Mouse (Mus musculus): ENCODE measurements around the gene 1700008O03Rik. TPM values are rescaled to one million over a fixed set of nuclear protein-coding genes. Genes with fewer than 3 reads are reported as not detected.

Gene 1700008O03Rik
- under 1 TPM; 0.47 to 0.69 TPM for polyA plus RNA-seq (2017; shearing (Covaris generic))

DNA sequence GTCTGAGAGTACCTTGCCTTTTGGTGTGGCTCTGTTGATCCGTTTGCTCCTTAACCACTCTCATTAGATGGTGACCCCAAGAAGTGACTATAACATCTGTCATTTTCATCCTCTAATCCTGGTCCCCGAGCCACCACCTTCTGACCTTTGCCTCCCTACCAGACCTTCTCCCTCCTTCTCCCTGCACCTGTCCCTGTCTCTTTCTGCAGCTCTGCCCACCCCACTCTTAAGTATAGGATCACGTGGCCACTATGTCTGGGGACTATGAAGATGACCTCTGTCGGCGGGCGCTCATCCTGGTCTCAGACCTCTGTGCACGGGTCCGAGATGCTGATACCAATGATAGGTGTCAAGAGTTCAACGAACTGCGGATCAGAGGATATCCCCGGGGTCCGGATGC, at the start of gene 1700008O03Rik:
Gene 1700008O03Rik, minus strand, starts transcription at position 101 of the 400 bp plus-strand sequence.

DNA sequence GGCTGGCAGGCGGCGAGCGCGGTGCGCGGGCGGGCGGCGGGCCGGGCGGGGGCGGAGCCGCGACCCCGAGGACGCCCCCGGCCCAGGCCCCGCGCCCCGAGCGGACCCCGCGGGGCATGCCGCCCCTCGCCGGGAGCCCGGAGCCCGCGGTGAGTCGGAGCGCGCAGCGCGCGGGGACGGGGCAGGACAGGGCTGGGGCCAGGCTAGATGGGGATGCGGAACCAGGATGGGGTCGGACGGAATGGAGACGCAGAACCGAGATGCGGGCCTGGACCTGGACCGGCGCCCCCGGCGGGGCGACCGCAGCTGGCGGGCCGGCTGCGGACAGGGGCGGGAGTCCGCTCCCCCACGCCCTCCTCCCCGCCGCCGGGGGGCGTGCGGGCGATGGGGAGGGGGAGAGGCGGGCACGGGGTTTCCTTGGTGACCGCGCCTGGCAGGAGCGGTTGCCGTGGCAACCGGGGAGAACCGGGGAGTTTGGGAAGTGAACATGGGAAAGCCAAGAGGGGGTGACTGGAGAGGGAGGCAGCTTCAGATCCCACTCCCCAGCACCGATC, 43.4 kb upstream of the 1700008O03Rik start, which contains the start of gene Lrrc4b:
Gene Lrrc4b, plus strand, starts transcription at position 51 of the 554 bp plus-strand sequence.

DNA sequence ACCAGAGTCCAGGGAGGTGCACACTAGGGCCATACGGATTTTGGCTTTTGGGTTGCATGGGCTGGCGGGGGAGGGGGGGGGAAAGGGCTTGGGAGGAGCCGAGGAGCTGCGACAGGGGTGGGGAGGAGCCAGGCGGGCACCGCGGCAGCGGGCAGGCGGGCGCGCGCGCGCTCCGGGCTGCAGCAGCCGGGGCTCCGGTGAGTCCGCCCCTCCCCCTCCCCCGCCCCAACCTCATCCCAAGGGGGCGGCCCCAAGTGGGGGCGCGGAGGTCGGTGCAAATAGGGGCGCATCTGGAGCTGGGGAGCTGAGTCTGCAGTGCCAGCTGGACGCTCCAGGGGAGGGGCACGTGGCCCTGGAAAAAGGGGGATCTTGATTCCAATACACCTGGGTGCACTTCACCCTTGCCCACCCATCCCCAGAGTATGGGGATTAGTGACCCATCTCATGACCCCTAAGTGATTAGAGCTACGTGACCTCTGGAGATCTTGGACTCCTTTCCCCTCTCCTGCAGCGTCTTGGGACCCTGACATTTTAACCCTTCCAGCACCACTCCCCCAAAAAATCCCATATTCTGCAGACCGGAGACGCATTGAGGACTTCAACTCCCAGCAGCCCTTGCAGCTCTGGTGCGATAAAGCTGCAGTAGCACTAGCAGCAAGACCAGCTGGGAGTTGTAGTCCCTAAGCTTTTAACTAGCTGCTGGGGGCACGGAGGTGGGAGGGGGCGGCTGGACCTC, 1.5 kb downstream of the 1700008O03Rik start, which contains the start of gene Syt3:
Gene Syt3, plus strand, starts transcription at position 123 of the 736 bp plus-strand sequence.

Other genes with a start within 250 kb of the 1700008O03Rik start
- gene Klk1b16, start 249.1 kb downstream of the 1700008O03Rik start, polyA plus RNA-seq (2017; shearing (Covaris generic)): not detected
- under 1 TPM in 1 of 2 experiments, not detected in 1; 0.84 TPM for gene Klk1b24, start 197.6 kb downstream of the 1700008O03Rik start, polyA plus RNA-seq (2017; shearing (Covaris generic))
- not detected for gene Klk1b3, start 187.6 kb downstream of the 1700008O03Rik start, polyA plus RNA-seq (2017; shearing (Covaris generic))
- under 1 TPM in 1 of 2 experiments, not detected in 1; 0.59 TPM for gene Klk1b4, start 178.4 kb downstream of the 1700008O03Rik start, polyA plus RNA-seq (2017; shearing (Covaris generic))
- not detected for gene Klk1b5, start 169.9 kb downstream of the 1700008O03Rik start, polyA plus RNA-seq (2017; shearing (Covaris generic))
- gene Klk1, start 160.5 kb downstream of the 1700008O03Rik start, polyA plus RNA-seq (2017; shearing (Covaris generic)): under 1 TPM in 1 of 2 experiments, not detected in 1; 0.65 TPM
- gene Gm36864, start 149.6 kb downstream of the 1700008O03Rik start, polyA plus RNA-seq (2017; shearing (Covaris generic)): 1 to 10 TPM in 1 of 2 experiments, not detected in 1; 2.8 TPM
- gene 1700028J19Rik, start 139.1 kb downstream of the 1700008O03Rik start, polyA plus RNA-seq (2017; shearing (Covaris generic)): 1 to 10 TPM; 1.5 to 4.0 TPM
- gene 2410002F23Rik, start 139.1 kb downstream of the 1700008O03Rik start, polyA plus RNA-seq (2017; shearing (Covaris generic)): 100 to 1,000 TPM; 133 to 173 TPM
- gene Acp4, start 128.4 kb downstream of the 1700008O03Rik start, polyA plus RNA-seq (2017; shearing (Covaris generic)): 1 to 10 TPM in 1 of 2 experiments, under 1 TPM in 1; 0.18 to 1.3 TPM
- gene Gm15517, start 124.4 kb downstream of the 1700008O03Rik start, polyA plus RNA-seq (2017; shearing (Covaris generic)): not detected
- under 1 TPM; 0.31 to 0.95 TPM for gene Clec11a, start 78.9 kb downstream of the 1700008O03Rik start, polyA plus RNA-seq (2017; shearing (Covaris generic))
- under 1 TPM; 0.10 to 0.24 TPM for gene Shank1, start 75.6 kb downstream of the 1700008O03Rik start, polyA plus RNA-seq (2017; shearing (Covaris generic))
- under 1 TPM; 0.23 to 0.55 TPM for gene Syt3, start 1.7 kb downstream of the 1700008O03Rik start, polyA plus RNA-seq (2017; shearing (Covaris generic))
- gene Lrrc4b, start 43.2 kb upstream of the 1700008O03Rik start, polyA plus RNA-seq (2017; shearing (Covaris generic)): under 1 TPM; 0.18 to 0.64 TPM
- gene Aspdh, start 79.6 kb upstream of the 1700008O03Rik start, polyA plus RNA-seq (2017; shearing (Covaris generic)): 1 to 10 TPM in 1 of 2 experiments, not detected in 1; 1.2 TPM
- gene Josd2, start 82.2 kb upstream of the 1700008O03Rik start, polyA plus RNA-seq (2017; shearing (Covaris generic)): 100 to 1,000 TPM in 1 of 2 experiments, 10 to 100 TPM in 1; 94.8 to 118 TPM
- 100 to 1,000 TPM; 151 to 196 TPM for gene Emc10, start 110.7 kb upstream of the 1700008O03Rik start, polyA plus RNA-seq (2017; shearing (Covaris generic))
- gene Fam71e1, start 110.8 kb upstream of the 1700008O03Rik start, polyA plus RNA-seq (2017; shearing (Covaris generic)): 1 to 10 TPM; 3.0 to 7.2 TPM
- not detected for gene Mybpc2, start 138.8 kb upstream of the 1700008O03Rik start, polyA plus RNA-seq (2017; shearing (Covaris generic))
- 1 to 10 TPM; 2.6 to 6.3 TPM for gene Spib, start 146.3 kb upstream of the 1700008O03Rik start, polyA plus RNA-seq (2017; shearing (Covaris generic))
- 10 to 100 TPM; 46.3 to 81.8 TPM for gene Pold1, start 163.0 kb upstream of the 1700008O03Rik start, polyA plus RNA-seq (2017; shearing (Covaris generic))
- 100 to 1,000 TPM; 132 to 172 TPM for gene Nr1h2, start 168.1 kb upstream of the 1700008O03Rik start, polyA plus RNA-seq (2017; shearing (Covaris generic))
- 1 to 10 TPM; 3.9 to 9.7 TPM for gene Napsa, start 186.6 kb upstream of the 1700008O03Rik start, polyA plus RNA-seq (2017; shearing (Covaris generic))
- under 1 TPM; 0.17 to 0.44 TPM for gene Kcnc3, start 204.8 kb upstream of the 1700008O03Rik start, polyA plus RNA-seq (2017; shearing (Covaris generic))

All from inflammation-experienced regulatory T-cells (primary cell).